Mouse (Mus musculus) testis, adult 2 months (tissue): ENCODE results near the gene Slc35b2.

Experiments
- CTCF ChIP-seq: fragments of 200-500 bp; IDR thresholded peaks from 2 replicates; pipeline ENCODE4 v1.5.1; 2012; ENCODE audit warnings: low read depth, mild to moderate bottlenecking, inconsistent platforms, low read length, moderate library complexity; ENCODE audit not compliant: control insufficient read depth, insufficient read depth, insufficient replicate concordance
- POLR2A ChIP-seq: fragments of 200-500 bp; IDR thresholded peaks from 2 replicates; pipeline ENCODE4 v1.6.1; 2012; ENCODE audit warnings: low read depth, mild to moderate bottlenecking, inconsistent platforms, low read length, moderate library complexity; ENCODE audit not compliant: control insufficient read depth

GRCm38 (mm10) chr17:45566031-45566359 is 2.3 kb downstream of the Slc35b2 start:
- TF ChIP-seq CTCF (no peak), POLR2A (no peak)
